Mouse (Mus musculus) erythroblast, embryonic 14.5 days (primary cell): ENCODE measurements around the gene Ugp2.

Experiments used
- GATA1 ChIP-seq: IDR thresholded peaks from 2 replicates; pipeline ENCODE4 v1.6.1; 2012; ENCODE audit warnings: low read length, inconsistent platforms, mixed read lengths
- TAL1 ChIP-seq: IDR thresholded peaks from 3 replicates; pipeline ENCODE4 v1.6.1; 2012; ENCODE audit warnings: low read length, inconsistent platforms, mixed read lengths

DNA sequence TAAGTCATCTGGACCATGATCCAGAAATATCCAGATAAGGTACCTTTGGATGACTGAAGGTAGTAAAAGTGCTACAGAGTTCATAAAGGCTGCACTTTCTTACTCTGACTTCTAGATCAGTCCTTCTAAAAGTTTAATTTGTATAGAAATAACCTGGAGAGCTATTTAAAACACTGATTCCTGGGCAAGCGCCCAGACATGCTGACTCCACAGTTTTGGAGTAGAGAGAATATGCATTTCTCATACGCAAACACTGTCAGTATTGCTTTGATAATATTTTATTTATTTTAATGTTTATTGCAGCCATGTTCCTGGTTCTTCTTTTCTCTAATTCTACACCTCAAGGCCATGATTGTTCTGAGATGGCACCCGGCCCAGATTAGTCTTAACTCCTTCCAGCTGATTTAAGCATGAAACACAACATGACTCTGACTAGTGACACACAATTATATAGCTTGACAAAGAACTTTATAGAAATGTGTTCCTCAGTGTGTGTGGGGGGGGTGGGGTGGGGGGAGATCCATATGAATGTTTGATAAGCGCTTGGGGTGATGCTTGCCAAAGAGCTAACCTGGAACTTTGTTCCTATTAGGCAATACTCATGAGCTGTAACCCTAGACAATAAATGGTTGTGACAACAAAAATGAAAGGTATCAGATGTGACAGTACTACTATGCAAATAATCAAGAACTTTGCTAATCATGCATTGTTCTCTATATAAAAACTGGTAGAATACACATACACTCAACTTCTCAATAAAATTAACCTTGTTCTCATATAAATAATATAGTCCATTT, 7.7 kb downstream of the Ugp2 start:
- no peak for TF ChIP-seq TAL1
- no peak for TF ChIP-seq GATA1
